Mouse (Mus musculus) spleen, adult 2 months (tissue): ENCODE measurements around the gene B3galt4.

Experiments
- CTCF ChIP-seq: fragments of 200-500 bp; IDR thresholded peaks from 2 replicates; pipeline ENCODE4 v1.5.1; 2011; ENCODE audit warnings: mild to moderate bottlenecking, inconsistent platforms; ENCODE audit not compliant: insufficient read depth, insufficient read length, insufficient replicate concordance; ENCODE audit errors: extremely low read depth
- POLR2A ChIP-seq: fragments of 200-500 bp; IDR thresholded peaks from 2 replicates; pipeline ENCODE4 v1.6.1; 2011; ENCODE audit warnings: low read depth, low read length, inconsistent platforms

- TF ChIP-seq POLR2A (no peak), CTCF (no peak)
These were observed 35.0 kb downstream of the B3galt4 start for GRCm38 (mm10) chr17:33916294-33916693.
